Mouse (Mus musculus) erythroblast, embryonic 14.5 days (primary cell): Measurements from ENCODE around the gene Sgms1.

Source experiments
- GATA1 ChIP-seq: IDR thresholded peaks from 2 replicates; pipeline ENCODE4 v1.6.1; 2012; ENCODE audit warnings: low read length, inconsistent platforms, mixed read lengths
- TAL1 ChIP-seq: IDR thresholded peaks from 3 replicates; pipeline ENCODE4 v1.6.1; 2012; ENCODE audit warnings: low read length, inconsistent platforms, mixed read lengths

DNA sequence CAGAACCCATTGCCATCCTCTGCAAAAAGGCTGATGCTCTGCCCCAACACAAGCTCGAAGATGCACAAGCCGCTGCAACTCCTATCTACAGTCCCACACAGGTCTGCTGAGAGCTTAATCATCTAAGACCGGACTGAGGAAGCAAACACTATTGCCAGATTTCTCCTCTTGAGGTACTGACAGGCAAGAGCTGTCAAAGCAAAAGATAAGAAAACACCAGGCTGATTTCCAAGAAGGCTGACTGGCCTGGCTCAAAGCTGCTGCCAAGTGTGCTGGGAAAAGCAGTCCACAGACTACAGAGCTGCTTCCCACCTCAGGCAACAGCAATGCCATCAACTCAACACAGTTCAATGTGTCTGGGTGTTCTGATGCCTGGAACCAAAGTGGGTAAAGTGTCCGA lies 17.1 kb downstream of the Sgms1 start:
- TF ChIP-seq GATA1 (no peak), TAL1 (peak; percentile 46; the same call in 2 of the 3 replicates)
